Mouse (Mus musculus) CH12.LX (cell line): ENCODE data around the gene Exd1. TPM values are rescaled to one million over a fixed set of nuclear protein-coding genes. Genes with fewer than 3 reads are reported as not detected.

ENCODE experiments used
- DNase-seq: peaks from one replicate; pipeline ENCODE4 v3.0.0-alpha.2; 2013; ENCODE audit errors: extremely low read depth
- H3K27ac ChIP-seq: 2 replicates; pipeline ENCODE4 v1.5.1; 2012; ENCODE audit warnings: low read depth, mild to moderate bottlenecking, control low read depth, moderate library complexity; ENCODE audit not compliant: insufficient read depth
- H3K27me3 ChIP-seq: replicated peaks from 2 replicates; pipeline ENCODE3; 2012; ENCODE audit warnings: inconsistent platforms
- H3K36me3 ChIP-seq, 2 experiments: replicated peaks in 1 of 2; 2 replicates each; pipeline versions ENCODE3 to v1.6.1; 2012; ENCODE audit warnings: inconsistent platforms in 1 of 2, low read length in 1 of 2, mild to moderate bottlenecking in 1 of 2, mixed read lengths in 1 of 2, moderate library complexity in 1 of 2; ENCODE audit not compliant: control insufficient read depth in 1 of 2, insufficient read depth in 1 of 2
- H3K4me1 ChIP-seq, 2 experiments: 2 replicates each; pipeline ENCODE4 v1.6.1; 2012; ENCODE audit warnings: inconsistent platforms in 1 of 2, moderate library complexity in 1 of 2; ENCODE audit not compliant: insufficient read depth in 2 of 2, control insufficient read depth in 1 of 2
- H3K4me2 ChIP-seq: 2 replicates; pipeline ENCODE4 v1.6.1; 2012; ENCODE audit warnings: low read depth, mild to moderate bottlenecking, control low read depth; ENCODE audit not compliant: poor library complexity, insufficient read depth, severe bottlenecking
- H3K4me3 ChIP-seq, 3 experiments: fragments of 150-350 bp in 1 of 3; sonication (generic) in 1 of 3; replicated peaks in 1 of 3; 2 replicates each; pipeline versions ENCODE3 to v1.5.1; 2011 to 2012; ENCODE audit warnings: low read depth in 2 of 3, low read length in 2 of 3, mild to moderate bottlenecking in 2 of 3, moderate library complexity in 2 of 3, control low read depth in 1 of 3, improper control_type of control experiment in 1 of 3, inconsistent platforms in 1 of 3, mixed read lengths in 1 of 3; ENCODE audit not compliant: poor library complexity in 1 of 3
- H3K79me2 ChIP-seq: replicated peaks from 2 replicates; pipeline ENCODE4 v1.6.1; 2012; ENCODE audit warnings: mild to moderate bottlenecking, moderate library complexity; ENCODE audit not compliant: control insufficient read depth, poor library complexity, insufficient read depth, severe bottlenecking; ENCODE audit errors: extremely low read depth
- H3K9ac ChIP-seq: 2 replicates; pipeline ENCODE4 v1.6.1; 2012; ENCODE audit warnings: low read depth, mild to moderate bottlenecking, control low read depth, moderate library complexity; ENCODE audit not compliant: insufficient read depth
- H3K9me3 ChIP-seq: replicated peaks from 2 replicates; pipeline ENCODE3; 2012; ENCODE audit warnings: low read length, inconsistent platforms, mixed read lengths
- BHLHE40 ChIP-seq: IDR thresholded peaks from 2 replicates; pipeline ENCODE4 v1.6.1; 2011; ENCODE audit warnings: mild to moderate bottlenecking, low read depth, low read length, improper control_type of control experiment
- CHD1 ChIP-seq: IDR thresholded peaks from 2 replicates; pipeline ENCODE4 v1.6.1; 2012; ENCODE audit warnings: low read depth, low read length, improper control_type of control experiment, inconsistent platforms
- CHD2 ChIP-seq: IDR thresholded peaks from 2 replicates; pipeline ENCODE4 v1.6.1; 2011; ENCODE audit warnings: low read length, improper control_type of control experiment
- CTCF ChIP-seq, 2 experiments: IDR thresholded peaks in 1 of 2; conservative IDR thresholded peaks in 1 of 2; 2 replicates each; pipeline ENCODE4 v1.5.1; 2011 to 2012; ENCODE audit warnings: low read depth in 2 of 2, low read length in 2 of 2, improper control_type of control experiment in 1 of 2, inconsistent platforms in 1 of 2, mild to moderate bottlenecking in 1 of 2, moderate library complexity in 1 of 2
- E2F4 ChIP-seq: IDR thresholded peaks from 2 replicates; pipeline ENCODE4 v1.6.1; 2011; ENCODE audit warnings: low read depth, low read length, improper control_type of control experiment; ENCODE audit not compliant: insufficient replicate concordance
- ETS1 ChIP-seq: conservative IDR thresholded peaks from 2 replicates; pipeline ENCODE4 v1.6.1; 2012; ENCODE audit warnings: low read depth, mild to moderate bottlenecking, inconsistent platforms, low read length, improper control_type of control experiment, moderate library complexity
- HCFC1 ChIP-seq: IDR thresholded peaks from 2 replicates; pipeline ENCODE4 v1.6.1; 2012; ENCODE audit warnings: low read depth, mild to moderate bottlenecking, inconsistent platforms, low read length, improper control_type of control experiment
- IRF4 ChIP-seq: IDR thresholded peaks from 2 replicates; pipeline ENCODE4 v1.6.1; 2014; ENCODE audit warnings: low read depth, mild to moderate bottlenecking, inconsistent platforms, low read length, improper control_type of control experiment
- JUN ChIP-seq: IDR thresholded peaks from 2 replicates; pipeline ENCODE4 v1.6.1; 2011; ENCODE audit warnings: low read depth, mild to moderate bottlenecking, low read length, improper control_type of control experiment, moderate library complexity; ENCODE audit not compliant: insufficient read depth
- JUND ChIP-seq: conservative IDR thresholded peaks from 2 replicates; pipeline ENCODE4 v1.6.1; 2011; ENCODE audit warnings: low read depth, low read length, improper control_type of control experiment
- KAT2A ChIP-seq: IDR thresholded peaks from 2 replicates; pipeline ENCODE4 v1.6.1; 2012; ENCODE audit warnings: low read length, improper control_type of control experiment, inconsistent platforms; ENCODE audit not compliant: insufficient replicate concordance
- MAFK ChIP-seq: IDR thresholded peaks from 2 replicates; pipeline ENCODE4 v1.6.1; 2011; ENCODE audit warnings: low read length, improper control_type of control experiment; ENCODE audit not compliant: insufficient replicate concordance
- MAX ChIP-seq: IDR thresholded peaks from 2 replicates; pipeline ENCODE4 v1.6.1; 2011; ENCODE audit warnings: low read length, improper control_type of control experiment
- MXI1 ChIP-seq: IDR thresholded peaks from 2 replicates; pipeline ENCODE4 v1.6.1; 2011; ENCODE audit warnings: mild to moderate bottlenecking, low read depth, low read length, improper control_type of control experiment
- NELFE ChIP-seq: IDR thresholded peaks from 2 replicates; pipeline ENCODE4 v1.6.1; 2011; ENCODE audit warnings: low read depth, low read length, improper control_type of control experiment
- NRF1 ChIP-seq: IDR thresholded peaks from 2 replicates; pipeline ENCODE4 v1.6.1; 2014; ENCODE audit warnings: low read depth, mild to moderate bottlenecking, inconsistent platforms, low read length, improper control_type of control experiment, moderate library complexity
- POLR2A ChIP-seq: IDR thresholded peaks from 2 replicates; pipeline ENCODE4 v1.6.1; 2011; ENCODE audit warnings: low read depth, mild to moderate bottlenecking, improper control_type of control experiment, low read length
- RAD21 ChIP-seq: IDR thresholded peaks from 2 replicates; pipeline ENCODE4 v1.6.1; 2011; ENCODE audit warnings: low read depth, mild to moderate bottlenecking, low read length, improper control_type of control experiment, moderate library complexity
- SIN3A ChIP-seq: IDR thresholded peaks from 2 replicates; pipeline ENCODE4 v1.6.1; 2012; ENCODE audit warnings: low read length, improper control_type of control experiment, inconsistent platforms
- SMC3 ChIP-seq: IDR thresholded peaks from 2 replicates; pipeline ENCODE4 v1.6.1; 2011; ENCODE audit warnings: low read depth, low read length, improper control_type of control experiment
- TBP ChIP-seq: conservative IDR thresholded peaks from 2 replicates; pipeline ENCODE4 v1.6.1; 2011; ENCODE audit warnings: low read depth, low read length, improper control_type of control experiment
- TCF12 ChIP-seq: IDR thresholded peaks from 2 replicates; pipeline ENCODE4 v1.6.1; 2014; ENCODE audit warnings: low read depth, mild to moderate bottlenecking, inconsistent platforms, low read length, improper control_type of control experiment
- UBTF ChIP-seq: IDR thresholded peaks from 2 replicates; pipeline ENCODE4 v1.6.1; 2012; ENCODE audit warnings: low read depth, mild to moderate bottlenecking, inconsistent platforms, low read length, improper control_type of control experiment, moderate library complexity
- USF1 ChIP-seq: IDR thresholded peaks from 2 replicates; pipeline ENCODE4 v1.6.1; 2014; ENCODE audit warnings: low read depth, mild to moderate bottlenecking, inconsistent platforms, low read length, improper control_type of control experiment
- ZC3H11A ChIP-seq: IDR thresholded peaks from 2 replicates; pipeline ENCODE4 v1.6.1; 2012; ENCODE audit warnings: low read depth, mild to moderate bottlenecking, inconsistent platforms, low read length, improper control_type of control experiment
- ZMIZ1 ChIP-seq: IDR thresholded peaks from 2 replicates; pipeline ENCODE4 v1.6.1; 2012; ENCODE audit warnings: low read depth, mild to moderate bottlenecking, inconsistent platforms, low read length, improper control_type of control experiment
- ZNF384 ChIP-seq: IDR thresholded peaks from 2 replicates; pipeline ENCODE4 v1.6.1; 2012; ENCODE audit warnings: low read depth, low read length, improper control_type of control experiment, inconsistent platforms
- dilution Hi-C: fragments of 300-500 bp; cut with MboI; formaldehyde crosslinking; loops from 2 replicates; pipeline ENCODE4 v1.14.3; 2020; ENCODE audit warnings: low sequenced_read_pairs; ENCODE audit not compliant: extremely low pct_unique_long_range_greater_than_20kb, extremely low pct_ligation_motif_present
- in situ Hi-C: fragments of 300-500 bp; cut with MboI; formaldehyde crosslinking; loops from 3 replicates; pipeline ENCODE4 v1.14.3; 2019; ENCODE audit warnings: low sequenced_read_pairs, low pct_ligation_motif_present, low pct_unique_long_range_greater_than_20kb, mixed read lengths
- polyA plus RNA-seq: library from polyadenylated mRNA; unstranded; fragments of >175 nt; gene quantifications from 2 replicates; pipeline ENCODE4 v1.2.1, GENCODE M21; 2012; ENCODE audit warnings: low read depth; ENCODE audit not compliant: insufficient read length
- total RNA-seq, 2 experiments: library from RNA; depleted of rRNA; stranded (reverse); fragments of 300-350 nt in 1 of 2; fragments of >200 nt in 1 of 2; gene quantifications; 2 replicates each; pipeline ENCODE4 v1.2.3; 2012 to 2014

Exd1 gene
- total and polyA plus RNA-seq, 3 experiments = 0.17 to 0.39 (median 0.25) TPM

DNA sequence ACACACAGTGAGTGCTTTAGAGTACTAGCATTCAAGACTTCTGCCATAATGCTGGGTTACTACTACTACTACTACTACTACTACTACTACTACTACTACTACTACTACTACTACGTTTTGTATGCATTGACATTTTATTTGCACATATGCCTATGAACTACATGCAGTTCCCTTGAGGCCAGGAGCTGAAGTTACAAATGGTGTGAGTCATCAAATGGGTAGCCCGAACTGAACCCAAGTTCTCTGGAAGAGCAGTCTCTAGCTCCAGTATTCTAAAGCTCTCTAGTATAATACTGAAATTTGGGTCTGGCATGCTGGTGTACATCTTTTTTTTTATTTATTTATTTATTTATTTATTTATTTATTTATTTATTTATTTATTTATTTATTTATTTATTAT, 3.8 kb downstream of the Exd1 start:
- H3K9ac ChIP-seq = no peak overlapping the region
- no peak overlapping the region for H3K4me3 ChIP-seq
- peaks cover 0 to 5% of the 10 kb centered on the region in 2 experiments; a peak in 2 of 4 replicates for H3K4me1 ChIP-seq
- dilution Hi-C loops = no loop called here
- TF ChIP-seq CHD1 = no peak
- TF ChIP-seq TCF12 = no peak
- no peak for TF ChIP-seq POLR2A
- no peak for TF ChIP-seq ZMIZ1
- TF ChIP-seq TBP = no peak
- no peak for TF ChIP-seq HCFC1
- TF ChIP-seq ETS1 = no peak
- TF ChIP-seq USF1 = no peak
- no peak for TF ChIP-seq MAFK
- TF ChIP-seq MAX = no peak
- TF ChIP-seq ZNF384 = no peak
- in situ Hi-C loops = no loop called here
- H3K27ac ChIP-seq = no peak overlapping the region
- no peaks in the 10 kb centered on the region; the same call in 1 of the 2 replicates for H3K79me2 ChIP-seq
- no peaks in the 10 kb centered on the region for H3K27me3 ChIP-seq
- H3K4me2 ChIP-seq = no peak overlapping the region
- no peak for DNase-seq
- no peaks in the 10 kb centered on the region for H3K36me3 ChIP-seq
- H3K9me3 ChIP-seq = no peaks in the 10 kb centered on the region

DNA sequence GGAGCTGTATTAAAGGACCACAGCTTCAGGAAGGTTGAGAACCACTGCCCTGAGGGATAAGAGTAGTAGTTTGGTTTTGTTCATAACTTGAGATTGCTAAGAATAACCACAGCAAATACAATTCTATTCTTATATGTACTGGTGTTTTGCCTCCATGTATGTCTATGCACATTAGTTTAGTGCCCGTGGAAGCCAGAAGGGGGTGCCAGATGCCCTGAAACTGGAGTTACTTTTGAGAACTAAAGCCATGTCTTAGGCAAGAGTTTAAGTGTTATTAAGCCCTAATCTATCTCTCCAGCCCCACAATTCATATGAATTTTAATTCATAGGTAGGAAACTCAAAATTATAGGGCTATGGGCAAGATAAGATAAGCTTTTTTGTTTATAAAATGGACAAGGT, 5.3 kb downstream of the Exd1 start:
- dilution Hi-C loops = no loop called here
- in situ Hi-C loops = no loop called here

DNA sequence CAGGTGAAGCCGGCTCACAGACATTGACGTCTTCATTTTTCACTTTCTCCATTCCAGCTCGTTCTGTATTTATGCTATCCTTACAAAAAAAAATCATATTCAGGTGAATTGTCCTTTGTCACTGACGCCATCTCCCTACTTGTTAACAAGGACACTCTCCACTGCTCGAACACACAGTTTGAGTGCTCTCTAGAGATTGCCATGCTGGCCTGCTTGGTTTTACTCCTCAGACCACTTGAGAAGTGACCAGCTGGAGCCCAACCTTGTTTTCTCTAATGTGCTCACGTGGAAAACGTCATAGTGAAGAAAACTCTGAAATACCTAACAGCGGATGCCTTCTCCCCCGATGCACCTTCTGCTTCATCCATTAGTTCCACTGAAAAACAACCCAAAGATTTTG, 8.6 kb downstream of the Exd1 start:
- Histone ChIP-seq H3K9me3 (no peaks in the 10 kb centered on the region), H3K36me3 (no peaks in the 10 kb centered on the region), H3K9ac (no peak overlapping the region), H3K27me3 (no peaks in the 10 kb centered on the region)
- TF ChIP-seq JUND (no peak), CTCF (conservative IDR thresholded peaks at IDR 0.05 in 1 of 2, IDR thresholded peaks at IDR 0.05 in 1 of 2; ENCODE audit: low read depth in 2 of 2, low read length in 2 of 2) (no peak), HCFC1 (no peak), NRF1 (no peak), E2F4 (no peak), CHD2 (no peak), TBP (no peak), USF1 (no peak), SIN3A (no peak), JUN (no peak), BHLHE40 (no peak), CHD1 (no peak), UBTF (no peak)
- TF ChIP-seq, all 38 proteins: peak for 0
- in situ Hi-C loops = no loop called here
- H3K27ac ChIP-seq = no peak overlapping the region
- no peaks in the 10 kb centered on the region for H3K4me1 ChIP-seq
- dilution Hi-C loops = no loop called here
- no peaks in the 10 kb centered on the region for H3K79me2 ChIP-seq
- no peak overlapping the region for H3K4me2 ChIP-seq
- no peak overlapping the region for H3K4me3 ChIP-seq
- DNase-seq = no peak

More for the DNA sequence above, 5.3 kb downstream of the Exd1 start:
- no peak for TF ChIP-seq E2F4
- no peak for TF ChIP-seq KAT2A
- TF ChIP-seq MXI1 = no peak
- no peak for TF ChIP-seq ZMIZ1
- peak; percentile 17 to 93; a peak in 3 of 4 replicates for TF ChIP-seq CTCF (conservative IDR thresholded peaks at IDR 0.05 in 1 of 2, IDR thresholded peaks at IDR 0.05 in 1 of 2; ENCODE audit: low read depth in 2 of 2, low read length in 2 of 2)
- TF ChIP-seq USF1 = no peak
- TF ChIP-seq SMC3 = peak; percentile 95
- peak; percentile 93 for TF ChIP-seq RAD21
- peak; percentile 20; the same call in 1 of the 2 replicates for TF ChIP-seq NELFE
- peak; percentile 63; the same call in 1 of the 2 replicates for TF ChIP-seq ZC3H11A
- TF ChIP-seq IRF4 = 0 out of 2 replicates have a peak, but pooled peaks have one; percentile 16
- Histone ChIP-seq H3K9ac (no peak overlapping the region), H3K79me2 (no peaks in the 10 kb centered on the region), H3K27ac (no peak overlapping the region), H3K4me1 (no peaks in the 10 kb centered on the region), H3K9me3 (no peaks in the 10 kb centered on the region), H3K4me3 (no peak overlapping the region), H3K4me2 (no peak overlapping the region), H3K36me3 (no peaks in the 10 kb centered on the region), H3K27me3 (no peaks in the 10 kb centered on the region)
- DNase-seq = peak; percentile 58
